Mouse (Mus musculus) bone marrow macrophage, adult 2 months (primary cell): ENCODE results near the gene 4930402F06Rik. TPM values are rescaled to one million over a fixed set of nuclear protein-coding genes. Genes with fewer than 3 reads are reported as not detected.

Source experiments
- H3K27ac ChIP-seq: 2 replicates; pipeline ENCODE4 v1.5.1; 2012; ENCODE audit warnings: low read depth, low read length; ENCODE audit not compliant: insufficient read depth
- H3K4me1 ChIP-seq: 2 replicates; pipeline ENCODE4 v1.6.1; 2012; ENCODE audit warnings: low read length; ENCODE audit not compliant: control insufficient read depth, insufficient read depth
- H3K4me3 ChIP-seq: 2 replicates; pipeline ENCODE4 v1.5.1; 2012; ENCODE audit warnings: mild to moderate bottlenecking, low read length, moderate library complexity; ENCODE audit not compliant: insufficient read depth
- CTCF ChIP-seq: IDR thresholded peaks from 2 replicates; pipeline ENCODE4 v1.5.1; 2012; ENCODE audit warnings: low read depth, mild to moderate bottlenecking, low read length, moderate library complexity
- POLR2A ChIP-seq: IDR thresholded peaks from 2 replicates; pipeline ENCODE4 v1.6.1; 2012; ENCODE audit warnings: mild to moderate bottlenecking, low read depth, low read length, borderline replicate concordance
- polyA plus RNA-seq: library from polyadenylated mRNA; stranded (reverse); fragments of >200 nt; gene quantifications from 2 replicates; pipeline ENCODE4 v1.2.4, GENCODE M21; 2012; ENCODE audit not compliant: missing spikeins, insufficient read depth, insufficient read length

4930402F06Rik gene
- polyA plus RNA-seq, 1 experiment: not detected

- peaks cover 7% of the 10 kb centered on the region for H3K4me1 ChIP-seq
- TF ChIP-seq CTCF: no peak
- TF ChIP-seq POLR2A: no peak
- H3K27ac ChIP-seq: no peak overlapping the region
These were observed 20.3 kb upstream of the 4930402F06Rik start for GRCm38 (mm10) chr2:35417231-35417630.

GRCm38 (mm10) chr2:35416473-35416872 lies 19.5 kb upstream of the 4930402F06Rik start:
- Histone ChIP-seq H3K4me1 (peaks cover 7% of the 10 kb centered on the region), H3K27ac (no peak overlapping the region), H3K4me3 (no peak overlapping the region)
- TF ChIP-seq CTCF: no peak
- TF ChIP-seq POLR2A: no peak

More at GRCm38 (mm10) chr2:35417231-35417630, 20.3 kb upstream of the 4930402F06Rik start:
- H3K4me3 ChIP-seq: no peak overlapping the region

DNA sequence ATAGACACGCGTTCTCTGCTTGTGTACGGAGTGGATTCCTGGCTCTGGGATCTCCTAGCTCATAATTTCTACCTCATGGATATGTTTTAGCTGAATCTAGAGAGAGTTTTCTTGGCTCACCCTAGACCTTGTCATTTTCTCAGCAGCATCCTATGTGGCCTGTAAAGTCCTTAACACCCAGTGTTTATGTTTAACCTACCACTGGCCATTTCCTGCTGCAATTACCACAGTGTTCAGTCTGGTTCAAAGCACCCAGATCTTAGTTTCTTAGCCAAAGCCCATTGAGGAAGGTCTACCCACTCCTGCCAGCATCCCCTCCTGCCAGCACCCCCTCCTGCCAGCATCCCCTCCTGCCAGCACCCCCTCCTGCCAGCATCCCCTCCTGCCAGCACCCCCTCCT lies 15.8 kb upstream of the 4930402F06Rik start:
- Histone ChIP-seq H3K27ac (no peak overlapping the region), H3K4me3 (no peak overlapping the region), H3K4me1 (peaks cover 7% of the 10 kb centered on the region)
- no peak for TF ChIP-seq POLR2A
- TF ChIP-seq CTCF: no peak

GRCm38 (mm10) chr2:35412246-35412645 lies 15.3 kb upstream of the 4930402F06Rik start:
- TF ChIP-seq CTCF: no peak
- TF ChIP-seq POLR2A: no peak
- Histone ChIP-seq H3K27ac (no peak overlapping the region), H3K4me3 (no peak overlapping the region), H3K4me1 (peaks cover 7% of the 10 kb centered on the region)

DNA sequence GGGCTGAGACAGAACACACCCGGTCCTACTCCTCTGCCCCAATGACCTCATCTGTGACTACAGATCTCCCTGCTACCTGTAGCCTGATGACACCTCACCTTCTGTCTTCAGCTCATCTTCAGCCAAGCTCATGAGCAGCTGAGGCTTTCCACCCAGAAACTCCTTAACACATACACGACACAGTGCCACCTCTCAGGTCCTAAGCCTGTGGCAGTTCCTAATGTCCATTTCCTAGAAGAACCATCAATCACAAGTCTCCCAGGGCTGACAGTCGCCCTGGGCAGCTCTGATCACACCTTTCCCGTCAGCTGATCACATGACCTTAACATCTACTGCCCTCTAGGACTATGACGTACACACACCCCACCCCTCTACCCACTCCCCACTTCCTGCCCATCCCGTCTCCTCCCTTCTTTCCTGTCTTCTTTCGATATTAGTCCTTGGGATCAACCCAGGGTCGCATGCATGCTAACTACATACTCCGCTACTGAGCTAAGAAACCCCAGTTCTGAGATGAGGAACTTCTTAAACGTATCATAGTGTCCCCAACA lies 14.7 kb upstream of the 4930402F06Rik start:
- Histone ChIP-seq H3K27ac (no peak overlapping the region), H3K4me3 (no peak overlapping the region), H3K4me1 (peaks cover 3% of the 10 kb centered on the region)
- TF ChIP-seq CTCF (no peak), POLR2A (no peak)

- no peak overlapping the region for H3K27ac ChIP-seq
- TF ChIP-seq POLR2A: no peak
- TF ChIP-seq CTCF: no peak
- H3K4me3 ChIP-seq: no peak overlapping the region
- H3K4me1 ChIP-seq: peaks cover 8% of the 10 kb centered on the region
These were observed 12.5 kb upstream of the 4930402F06Rik start for GRCm38 (mm10) chr2:35409466-35409865.

GRCm38 (mm10) chr2:35408409-35409110 lies 11.6 kb upstream of the 4930402F06Rik start:
- TF ChIP-seq CTCF (no peak), POLR2A (no peak)
- no peak overlapping the region for H3K27ac ChIP-seq

DNA sequence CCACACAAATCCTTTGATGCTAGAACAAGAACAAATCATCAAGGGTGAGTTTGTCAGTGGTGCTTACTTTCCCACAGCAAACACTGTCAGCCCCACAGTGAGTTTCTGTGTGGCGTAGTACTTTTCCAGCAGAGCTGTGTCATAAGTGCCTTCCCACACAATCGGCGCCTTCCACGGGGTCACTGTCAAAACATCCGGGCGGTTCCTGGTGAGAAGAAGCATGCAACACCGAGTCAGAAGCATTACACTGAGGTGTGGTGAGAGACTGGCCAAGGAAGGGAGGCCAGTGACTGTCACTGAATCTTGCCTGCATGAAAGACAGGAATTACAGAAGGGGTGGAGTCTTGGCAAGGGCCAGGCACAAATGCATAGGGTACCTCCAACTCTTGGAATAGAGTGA lies 10.9 kb upstream of the 4930402F06Rik start:
- H3K4me1 ChIP-seq: peaks cover 10% of the 10 kb centered on the region
- no peak overlapping the region for H3K27ac ChIP-seq
- TF ChIP-seq POLR2A: no peak
- TF ChIP-seq CTCF: no peak
- H3K4me3 ChIP-seq: no peak overlapping the region

More at GRCm38 (mm10) chr2:35408409-35409110, 11.6 kb upstream of the 4930402F06Rik start:
- H3K4me3 ChIP-seq: no peak overlapping the region
- H3K4me1 ChIP-seq: peaks cover 10% of the 10 kb centered on the region

GRCm38 (mm10) chr2:35407266-35407665 lies 10.3 kb upstream of the 4930402F06Rik start:
- TF ChIP-seq CTCF (no peak), POLR2A (no peak)
- peaks cover 11% of the 10 kb centered on the region for H3K4me1 ChIP-seq
- H3K4me3 ChIP-seq: no peak overlapping the region
- no peak overlapping the region for H3K27ac ChIP-seq

- H3K27ac ChIP-seq: no peak overlapping the region
- peaks cover 13% of the 10 kb centered on the region for H3K4me1 ChIP-seq
- H3K4me3 ChIP-seq: no peak overlapping the region
- TF ChIP-seq POLR2A (no peak), CTCF (no peak)
These were observed 9.6 kb upstream of the 4930402F06Rik start for GRCm38 (mm10) chr2:35406611-35407010.

DNA sequence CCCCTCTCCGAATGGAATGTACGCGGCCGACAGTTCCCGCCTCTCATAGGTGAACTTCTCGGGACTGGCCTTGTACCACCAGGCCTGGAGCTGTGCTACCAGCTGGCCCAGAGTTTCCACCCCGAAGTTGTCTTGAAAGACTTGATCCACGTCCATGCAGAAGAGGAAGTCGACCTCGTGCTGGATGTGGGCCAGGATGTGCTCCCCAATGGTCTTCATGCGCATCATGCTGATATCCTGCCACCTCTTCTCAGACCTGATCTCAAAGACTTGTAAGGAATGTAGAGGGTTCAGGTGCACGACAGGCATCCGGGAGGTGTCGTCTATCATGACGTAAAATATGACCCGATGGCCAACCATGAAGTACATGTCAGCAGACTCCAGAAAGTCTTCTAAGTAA lies 5.4 kb upstream of the 4930402F06Rik start:
- Histone ChIP-seq H3K4me1 (peaks cover 29% of the 10 kb centered on the region), H3K27ac (no peak overlapping the region), H3K4me3 (no peak overlapping the region)
- TF ChIP-seq POLR2A: no peak
- TF ChIP-seq CTCF: no peak
